Mouse (Mus musculus) liver, adult 2 months (tissue): ENCODE measurements at regions not wholly inside any gene's neighbourhood (a gene's known extent, or its start where the extent isn't known, plus 50 kb on each side); places are given as distances from the start of the nearest gene placed in this dataset.

Experiments used
- DNase-seq: peaks from one replicate; pipeline ENCODE4 v3.0.0-alpha.2; 2011; ENCODE audit warnings: low read depth, low spot score; ENCODE audit errors: extremely low read depth
- H3K27ac ChIP-seq: fragments of 200-500 bp; replicated peaks from 2 replicates; pipeline ENCODE4 v1.5.1; 2012; ENCODE audit warnings: low read depth, mild to moderate bottlenecking, control low read depth, inconsistent platforms, low read length; ENCODE audit not compliant: insufficient read depth
- H3K27me3 ChIP-seq: fragments of 200-500 bp; 2 replicates; pipeline ENCODE4 v1.6.1; 2012; ENCODE audit warnings: mild to moderate bottlenecking, moderate library complexity, low read length, inconsistent platforms; ENCODE audit not compliant: control insufficient read depth, insufficient read depth
- H3K36me3 ChIP-seq: fragments of 200-500 bp; 2 replicates; pipeline ENCODE4 v1.6.1; 2012; ENCODE audit warnings: low read length, inconsistent platforms; ENCODE audit not compliant: control insufficient read depth, insufficient read depth
- H3K4me1 ChIP-seq: fragments of 200-500 bp; 2 replicates; pipeline ENCODE4 v1.6.1; 2011; ENCODE audit warnings: low read length; ENCODE audit not compliant: control insufficient read depth, insufficient read depth
- H3K4me3 ChIP-seq: fragments of 200-500 bp; 2 replicates; pipeline ENCODE4 v1.5.1; 2011; ENCODE audit warnings: low read depth, mild to moderate bottlenecking, control low read depth, low read length, moderate library complexity; ENCODE audit not compliant: insufficient read depth
- H3K79me2 ChIP-seq: fragments of 200-500 bp; 2 replicates; pipeline ENCODE4 v1.6.1; 2012; ENCODE audit warnings: inconsistent platforms, mild to moderate bottlenecking, low read length, moderate library complexity; ENCODE audit not compliant: control insufficient read depth, insufficient read depth
- H3K9ac ChIP-seq: fragments of 200-500 bp; 2 replicates; pipeline ENCODE4 v1.6.1; 2012; ENCODE audit warnings: low read depth, mild to moderate bottlenecking, control low read depth, inconsistent platforms, low read length
- CTCF ChIP-seq: fragments of 200-500 bp; IDR thresholded peaks from 2 replicates; pipeline ENCODE4 v1.5.1; 2011; ENCODE audit warnings: low read depth, low read length, control low read depth
- POLR2A ChIP-seq: fragments of 200-500 bp; IDR thresholded peaks from 2 replicates; pipeline ENCODE4 v1.6.1; 2011; ENCODE audit warnings: low read length, control low read depth; ENCODE audit not compliant: insufficient read depth; ENCODE audit errors: extremely low read depth
- WGBS: fragments of 180-500 bp; shearing (Covaris S2); methylation state at CpG from one replicate; pipeline ENCODE4 v1.1.7; 2018; 5-methylcytosine and 5-hydroxymethylcytosine counted together

DNA sequence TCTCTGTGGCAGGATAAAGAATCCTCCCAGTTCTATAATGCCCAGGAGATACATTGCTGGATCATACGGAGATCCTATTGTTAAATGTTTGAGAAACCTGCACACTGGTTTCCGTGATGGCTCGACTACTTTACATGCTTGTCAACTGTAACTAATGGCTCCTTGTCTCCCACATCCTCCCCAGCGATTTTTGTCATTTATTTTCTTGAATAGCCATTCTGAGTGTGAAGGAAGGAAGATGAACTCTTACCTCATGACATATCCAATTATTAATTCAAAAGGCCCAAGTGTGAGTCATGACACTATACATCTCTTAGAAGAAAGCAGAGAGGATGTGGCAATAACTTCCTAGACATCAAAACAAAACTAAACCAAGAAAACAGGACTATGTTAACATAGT, 61.2 kb upstream of the Gm45716 start:
- no peak for DNase-seq
- Histone ChIP-seq H3K36me3 (no peaks in the 10 kb centered on the region), H3K27me3 (no peaks in the 10 kb centered on the region), H3K27ac (no peak overlapping the region), H3K4me1 (no peaks in the 10 kb centered on the region; the same call in 1 of the 2 replicates), H3K79me2 (no peaks in the 10 kb centered on the region), H3K4me3 (no peak overlapping the region), H3K9ac (no peak overlapping the region)
- WGBS, result 66% methylated on average over 4 of the region's 4 CpGs
- TF ChIP-seq POLR2A, result no peak
- no peak for TF ChIP-seq CTCF

DNA sequence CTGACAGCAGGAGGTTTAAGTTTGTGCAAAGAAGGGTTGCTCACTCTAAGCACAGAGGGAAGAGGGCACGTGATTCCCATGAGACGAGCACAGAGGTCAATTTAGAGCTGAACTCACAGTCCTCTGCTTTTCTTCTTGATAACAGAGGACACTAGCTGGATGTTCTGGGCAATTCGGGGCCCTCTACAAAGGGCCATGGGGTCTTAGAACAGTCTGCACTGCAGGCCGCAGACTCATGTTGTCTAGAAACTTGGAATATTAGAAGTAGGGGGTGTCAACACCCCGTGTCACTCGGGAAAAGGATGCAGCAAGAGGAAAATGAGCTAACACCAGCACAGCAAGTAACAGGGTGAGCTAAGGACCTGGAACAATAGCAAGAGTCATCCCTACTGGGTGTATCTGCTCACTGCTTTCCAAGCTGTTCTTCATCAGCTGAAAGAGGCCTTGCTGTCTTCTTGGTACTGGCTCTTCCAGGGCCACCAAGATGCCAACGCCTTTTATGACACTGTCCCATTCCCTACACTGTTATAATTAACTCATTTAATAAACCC, 58.5 kb upstream of the Gm45716 start:
- H3K27ac ChIP-seq, result no peak overlapping the region
- H3K27me3 ChIP-seq, result no peaks in the 10 kb centered on the region
- TF ChIP-seq CTCF, result no peak
- TF ChIP-seq POLR2A, result no peak
- no peaks in the 10 kb centered on the region for H3K36me3 ChIP-seq
- 80% methylated on average over 7 of the region's 7 CpGs for WGBS
- H3K4me1 ChIP-seq, result peaks cover 1% of the 10 kb centered on the region; the same call in 1 of the 2 replicates
- H3K79me2 ChIP-seq, result no peaks in the 10 kb centered on the region
- H3K9ac ChIP-seq, result no peak overlapping the region
- no peak for DNase-seq
- no peak overlapping the region for H3K4me3 ChIP-seq

- 51% methylated on average over 12 of the region's 12 CpGs for WGBS
Measured at GRCm38 (mm10) chr11:90129793-90130624, 57.5 kb upstream of the Gm45716 start.

GRCm38 (mm10) chr11:90130635-90131034, 56.8 kb upstream of the Gm45716 start:
- no peak for TF ChIP-seq POLR2A
- no peak for TF ChIP-seq CTCF
- peaks cover 1% of the 10 kb centered on the region; the same call in 1 of the 2 replicates for H3K4me1 ChIP-seq
- no peak overlapping the region for H3K9ac ChIP-seq
- peak; percentile 92 for DNase-seq
- no peak overlapping the region for H3K27ac ChIP-seq
- H3K4me3 ChIP-seq, result no peak overlapping the region
- H3K79me2 ChIP-seq, result no peaks in the 10 kb centered on the region
- no peaks in the 10 kb centered on the region for H3K27me3 ChIP-seq
- 89% methylated on average over 1 of the region's 1 CpGs for WGBS
- no peaks in the 10 kb centered on the region for H3K36me3 ChIP-seq

More at GRCm38 (mm10) chr11:90129793-90130624, 57.5 kb upstream of the Gm45716 start:
- TF ChIP-seq POLR2A (no peak), CTCF (no peak)
- Histone ChIP-seq H3K36me3 (no peaks in the 10 kb centered on the region), H3K79me2 (no peaks in the 10 kb centered on the region), H3K4me3 (no peak overlapping the region), H3K9ac (no peak overlapping the region), H3K4me1 (peaks cover 1% of the 10 kb centered on the region; the same call in 1 of the 2 replicates), H3K27me3 (no peaks in the 10 kb centered on the region), H3K27ac (no peak overlapping the region; the same call in 1 of the 2 replicates)
- peak; percentile 72 for DNase-seq

DNA sequence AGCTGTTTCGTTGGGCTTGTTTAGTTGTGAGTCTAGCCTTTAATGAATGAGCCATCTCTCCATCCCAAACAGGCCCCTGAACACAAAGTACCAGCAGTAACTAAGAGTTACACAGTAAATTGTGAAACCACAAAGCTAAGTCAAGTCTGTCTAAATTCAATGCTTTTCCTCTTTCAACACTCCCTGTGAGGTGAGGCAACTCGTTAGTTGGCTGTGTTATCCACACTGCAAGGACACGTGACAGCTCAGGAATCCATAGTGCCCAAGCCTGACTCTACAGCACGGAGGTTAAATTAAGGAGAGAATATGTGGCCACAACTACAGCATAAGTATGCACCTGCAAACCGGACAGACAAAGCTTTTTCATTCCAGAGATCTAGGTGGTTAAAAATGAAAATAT, 54.9 kb upstream of the Gm45716 start:
- no peaks in the 10 kb centered on the region for H3K79me2 ChIP-seq
- no peaks in the 10 kb centered on the region for H3K27me3 ChIP-seq
- no peak overlapping the region for H3K4me3 ChIP-seq
- no peaks in the 10 kb centered on the region for H3K36me3 ChIP-seq
- H3K9ac ChIP-seq, result no peak overlapping the region
- DNase-seq, result peak; percentile 93
- peaks cover 1% of the 10 kb centered on the region; the same call in 1 of the 2 replicates for H3K4me1 ChIP-seq
- H3K27ac ChIP-seq, result no peak overlapping the region
- 48% methylated on average over 5 of the region's 5 CpGs for WGBS
- no peak for TF ChIP-seq POLR2A
- no peak for TF ChIP-seq CTCF

DNA sequence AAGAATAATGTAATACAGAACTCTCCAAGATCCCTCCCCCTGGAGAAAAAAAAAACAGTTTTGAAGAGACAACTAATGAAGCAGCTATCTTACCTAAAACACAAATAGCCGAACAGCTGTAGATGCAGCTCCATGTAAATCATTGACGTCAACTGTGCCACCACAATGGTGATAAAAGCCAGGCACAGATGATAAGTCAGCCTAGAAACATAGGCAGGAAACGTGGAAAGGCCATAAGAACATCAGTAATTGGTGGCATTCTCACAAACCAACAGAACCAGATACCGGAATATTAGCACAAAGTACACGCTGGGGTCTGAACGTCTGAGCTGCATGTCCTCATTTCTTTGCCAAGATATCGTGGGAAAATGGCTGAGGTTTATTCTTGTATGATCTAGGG, 51.2 kb upstream of the Gm45716 start:
- TF ChIP-seq CTCF (no peak), POLR2A (no peak)
- Histone ChIP-seq H3K9ac (no peak overlapping the region), H3K27ac (no peak overlapping the region), H3K79me2 (no peaks in the 10 kb centered on the region), H3K4me3 (no peak overlapping the region), H3K4me1 (peaks cover 1% of the 10 kb centered on the region; the same call in 1 of the 2 replicates), H3K36me3 (no peaks in the 10 kb centered on the region), H3K27me3 (no peaks in the 10 kb centered on the region)
- no peak for DNase-seq
- 81% methylated on average over 7 of the region's 7 CpGs for WGBS
